Mouse (Mus musculus): ENCODE data around the gene Serpinb6b. TPM values are rescaled to one million over a fixed set of nuclear protein-coding genes. Genes with fewer than 3 reads are reported as not detected.

The Serpinb6b gene
- 50.7 and 72.7 TPM in 2 replicates for polyA plus RNA-seq (2015; fragmentation: Nextera tagmentation; extraction: Ambion mirVana)

GRCm38 (mm10) chr13:32964989-32965811 is at the start of gene Serpinb6b:
Serpinb6b (plus strand) TSS chr13:32965209.

GRCm38 (mm10) chr13:33002950-33003349 is 37.9 kb downstream of the Serpinb6b start, which contains the start of gene Serpinb9:
Serpinb9 (plus strand) TSS chr13:33003250.

GRCm38 (mm10) chr13:33027244-33027643 is 62.2 kb downstream of the Serpinb6b start, which contains the start of gene Serpinb9b:
Serpinb9b (plus strand) TSS chr13:33027416.

Other genes with a start within 250 kb of the Serpinb6b start
- gene Mylk4, start 181.3 kb upstream of the Serpinb6b start, polyA plus RNA-seq (2015; fragmentation: Nextera tagmentation; extraction: Ambion mirVana) = 0.08 and 0.16 TPM in 2 replicates
- 25.3 and 37.0 TPM in 2 replicates for gene Wrnip1, start 163.2 kb upstream of the Serpinb6b start, polyA plus RNA-seq (2015; fragmentation: Nextera tagmentation; extraction: Ambion mirVana)
- gene D930007J09Rik, start 162.4 kb upstream of the Serpinb6b start, polyA plus RNA-seq (2015; fragmentation: Nextera tagmentation; extraction: Ambion mirVana) = not detected in 2 replicates
- 32.0 and 46.1 TPM in 2 replicates for gene Serpinb1a, start 114.0 kb upstream of the Serpinb6b start, polyA plus RNA-seq (2015; fragmentation: Nextera tagmentation; extraction: Ambion mirVana)
- not detected in 2 replicates for gene Serpinb1c, start 67.0 kb upstream of the Serpinb6b start, polyA plus RNA-seq (2015; fragmentation: Nextera tagmentation; extraction: Ambion mirVana)
- gene Serpinb9, start 38.0 kb downstream of the Serpinb6b start, polyA plus RNA-seq (2015; fragmentation: Nextera tagmentation; extraction: Ambion mirVana) = 12.1 and 15.6 TPM in 2 replicates
- 0.13 and 0.47 TPM in 2 replicates for gene Serpinb9b, start 62.2 kb downstream of the Serpinb6b start, polyA plus RNA-seq (2015; fragmentation: Nextera tagmentation; extraction: Ambion mirVana)
- gene Serpinb1b, start 113.4 kb downstream of the Serpinb6b start, polyA plus RNA-seq (2015; fragmentation: Nextera tagmentation; extraction: Ambion mirVana) = 0.92 and 1.1 TPM in 2 replicates
- gene Serpinb9c, start 194.5 kb downstream of the Serpinb6b start, polyA plus RNA-seq (2015; fragmentation: Nextera tagmentation; extraction: Ambion mirVana) = 0.10 TPM in 1 of 2 replicates, not detected in the other
- gene Serpinb9d, start 227.8 kb downstream of the Serpinb6b start, polyA plus RNA-seq (2015; fragmentation: Nextera tagmentation; extraction: Ambion mirVana) = not detected in 2 replicates